Mouse (Mus musculus): Measurements from ENCODE around the gene Prpf38b.

GRCm38 (mm10) chr3:108855371-108855770 is 56.2 kb downstream of the Prpf38b start:
- TF ChIP-seq POLR2A (IDR thresholded peaks at IDR 0.05; ENCODE audit: borderline replicate concordance, low read depth, low read length) (no peak), CTCF (IDR thresholded peaks at IDR 0.05; ENCODE audit: low read depth, low read length) (no peak)

Data from bone marrow macrophage, adult 2 months (primary cell).